Mouse (Mus musculus) lung, embryonic 15.5 days (tissue): ENCODE data around the gene Wdr54. TPM values are rescaled to one million over a fixed set of nuclear protein-coding genes. Genes with fewer than 3 reads are reported as not detected.
A peak's percentile ranks its signal among the peaks of the same experiment; 100 is the strongest.

ENCODE experiments used
- ATAC-seq: fragments of 200-750 bp; cut with Nextera tagmentation; 2 replicates; pipeline ENCODE4 v1.8.0; 2017; ENCODE audit warnings: moderate number of reproducible peaks, borderline replicate concordance; ENCODE audit not compliant: low FRiP score, low TSS enrichment; ENCODE audit errors: extremely low read depth
- H3K27ac ChIP-seq: fragments of 300-500 bp; sonication (generic); 2 replicates; pipeline ENCODE4 v1.5.1; 2015; ENCODE audit warnings: moderate library complexity, mild to moderate bottlenecking, inconsistent platforms
- H3K27me3 ChIP-seq: fragments of 300-500 bp; sonication (generic); 2 replicates; pipeline ENCODE4 v1.6.1; 2015; ENCODE audit warnings: inconsistent platforms
- H3K36me3 ChIP-seq: fragments of 300-500 bp; sonication (generic); 2 replicates; pipeline ENCODE4 v1.6.1; 2015; ENCODE audit warnings: inconsistent platforms
- H3K4me1 ChIP-seq: fragments of 300-500 bp; sonication (generic); 2 replicates; pipeline ENCODE4 v1.6.1; 2015; ENCODE audit warnings: inconsistent platforms
- H3K4me2 ChIP-seq: fragments of 300-500 bp; sonication (generic); 2 replicates; pipeline ENCODE4 v1.6.1; 2015; ENCODE audit warnings: inconsistent platforms, mild to moderate bottlenecking, moderate library complexity
- H3K4me3 ChIP-seq: fragments of 300-500 bp; sonication (generic); 2 replicates; pipeline ENCODE4 v1.5.1; 2015; ENCODE audit warnings: mild to moderate bottlenecking, inconsistent platforms
- H3K9ac ChIP-seq: fragments of 300-500 bp; sonication (generic); 2 replicates; pipeline ENCODE4 v1.6.1; 2015; ENCODE audit warnings: inconsistent platforms
- H3K9me3 ChIP-seq: fragments of 300-500 bp; sonication (generic); 2 replicates; pipeline ENCODE4 v1.6.1; 2016; ENCODE audit warnings: inconsistent platforms
- WGBS: fragments of 180-500 bp; shearing (Covaris S2); methylation state at CpG from one replicate; pipeline ENCODE4 v1.1.7; 2015; 5-methylcytosine and 5-hydroxymethylcytosine counted together
- polyA plus RNA-seq: library from polyadenylated mRNA; unstranded; fragments of >200 nt; fragmentation: Nextera tagmentation; extraction: Ambion mirVana; gene quantifications from 2 replicates; pipeline ENCODE4 v1.2.1, GENCODE M21; 2015

Gene Wdr54
- polyA plus RNA-seq, 1 experiment from 2014 or later, result 5.0 TPM

DNA sequence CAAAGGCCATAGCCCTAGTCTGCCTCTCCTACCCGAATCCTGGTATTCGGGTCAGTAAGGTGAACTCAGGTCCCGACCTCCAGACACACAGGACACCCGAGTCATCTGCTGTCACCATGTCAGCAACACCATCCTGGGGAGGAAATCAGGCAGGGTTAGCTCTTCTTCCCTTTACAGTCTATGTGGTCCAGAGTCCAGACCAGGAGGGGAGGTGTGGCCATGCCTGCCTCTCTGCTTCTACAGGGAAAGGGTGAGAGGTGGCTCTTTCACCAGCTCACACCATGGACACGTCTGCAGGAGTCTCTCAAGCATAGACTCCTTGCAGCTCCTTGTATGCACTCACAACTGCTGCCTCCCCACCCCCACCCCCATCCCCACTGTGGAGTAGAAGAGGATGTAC is 2.7 kb downstream of the Wdr54 start:
- WGBS, result 56% methylated on average over 5 of the region's 5 CpGs
- H3K4me1 ChIP-seq, result peaks cover 8% of the 10 kb centered on the region
- no peak overlapping the region for H3K27ac ChIP-seq
- peaks cover 31% of the 10 kb centered on the region for H3K36me3 ChIP-seq
- no peak overlapping the region for H3K4me3 ChIP-seq
- no peak overlapping the region for H3K9ac ChIP-seq
- H3K27me3 ChIP-seq, result no peaks in the 10 kb centered on the region
- no peak overlapping the region for H3K4me2 ChIP-seq
- H3K9me3 ChIP-seq, result no peaks in the 10 kb centered on the region
- ATAC-seq, result no peak

DNA sequence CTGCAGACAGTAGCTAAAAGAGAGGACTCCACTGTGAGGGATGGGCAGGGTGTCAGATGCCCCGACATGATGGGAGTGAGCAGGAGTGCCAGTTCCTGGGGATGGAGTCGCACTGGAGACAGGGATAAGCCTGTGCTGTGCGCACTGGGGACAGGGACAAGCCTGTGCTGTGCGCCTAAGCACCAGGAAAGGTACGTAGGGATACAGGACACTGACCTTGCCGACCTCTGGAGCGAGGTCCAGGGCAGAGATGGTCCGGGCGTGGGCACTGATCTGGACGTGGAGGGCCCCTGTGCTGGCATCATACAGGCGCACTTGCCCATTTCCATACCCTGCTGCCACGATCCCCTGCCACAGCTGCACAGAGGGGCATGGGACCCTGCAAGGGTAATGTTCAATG is 3.2 kb downstream of the Wdr54 start:
- H3K4me2 ChIP-seq, result no peak overlapping the region
- no peaks in the 10 kb centered on the region for H3K9me3 ChIP-seq
- H3K4me3 ChIP-seq, result no peak overlapping the region
- no peaks in the 10 kb centered on the region for H3K27me3 ChIP-seq
- no peak overlapping the region for H3K27ac ChIP-seq
- peaks cover 8% of the 10 kb centered on the region for H3K4me1 ChIP-seq
- no peak for ATAC-seq
- peaks cover 35% of the 10 kb centered on the region for H3K36me3 ChIP-seq
- WGBS, result 85% methylated on average over 12 of the region's 12 CpGs
- H3K9ac ChIP-seq, result no peak overlapping the region

DNA sequence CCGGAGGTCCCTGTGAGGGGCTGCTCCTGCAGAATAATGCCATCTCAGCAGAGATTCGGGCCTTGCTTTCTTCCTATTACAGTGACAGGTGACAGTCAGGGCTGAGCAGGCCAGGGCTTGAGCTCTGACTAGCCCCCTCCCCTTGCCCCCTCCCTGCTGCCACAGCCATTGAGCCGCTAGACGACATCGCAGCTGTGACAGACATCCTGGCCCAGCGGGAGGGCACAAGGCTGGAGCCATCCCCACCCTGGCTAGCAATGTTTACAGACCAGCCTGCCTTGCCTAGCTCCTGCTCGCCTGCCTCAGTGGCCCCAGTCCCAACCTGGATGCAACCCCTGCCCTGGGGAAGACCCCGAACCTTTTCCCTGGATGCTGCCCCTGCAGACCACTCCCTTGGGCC is 4.5 kb downstream of the Wdr54 start:
- H3K27me3 ChIP-seq, result no peaks in the 10 kb centered on the region
- H3K4me1 ChIP-seq, result peaks cover 8% of the 10 kb centered on the region
- ATAC-seq, result no peak
- no peak overlapping the region for H3K4me2 ChIP-seq
- 29% methylated on average over 8 of the region's 8 CpGs for WGBS
- no peaks in the 10 kb centered on the region for H3K9me3 ChIP-seq
- H3K27ac ChIP-seq, result no peak overlapping the region
- H3K4me3 ChIP-seq, result no peak overlapping the region
- H3K36me3 ChIP-seq, result peaks cover 48% of the 10 kb centered on the region
- H3K9ac ChIP-seq, result no peak overlapping the region

DNA sequence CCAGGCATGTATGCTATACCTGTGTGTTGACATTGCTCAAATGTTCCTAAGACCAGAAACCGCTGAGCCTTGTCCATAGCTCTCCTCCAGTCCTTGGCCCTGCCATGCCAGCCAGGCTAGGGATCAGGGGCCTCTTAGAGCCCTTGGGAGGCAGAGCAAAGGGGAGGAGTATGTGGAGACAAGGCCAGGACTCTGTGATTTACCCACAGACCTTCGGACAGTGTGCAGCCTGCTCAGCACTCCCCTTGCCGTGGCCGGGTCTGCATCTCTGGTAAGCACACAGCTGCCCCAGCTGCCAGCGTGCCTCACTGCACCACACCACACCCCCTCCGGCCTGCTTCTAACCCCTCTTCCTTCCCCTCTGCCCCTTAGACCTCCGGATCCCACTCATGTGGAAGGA is 8.9 kb downstream of the Wdr54 start:
- H3K9me3 ChIP-seq, result no peaks in the 10 kb centered on the region
- 55% methylated on average over 7 of the region's 7 CpGs for WGBS
- peaks cover 4% of the 10 kb centered on the region for H3K4me1 ChIP-seq
- peaks cover 50% of the 10 kb centered on the region for H3K36me3 ChIP-seq
- H3K4me2 ChIP-seq, result no peak overlapping the region
- no peak overlapping the region for H3K9ac ChIP-seq
- H3K27me3 ChIP-seq, result no peaks in the 10 kb centered on the region
- ATAC-seq, result no peak
- H3K4me3 ChIP-seq, result no peak overlapping the region
- H3K27ac ChIP-seq, result no peak overlapping the region

DNA sequence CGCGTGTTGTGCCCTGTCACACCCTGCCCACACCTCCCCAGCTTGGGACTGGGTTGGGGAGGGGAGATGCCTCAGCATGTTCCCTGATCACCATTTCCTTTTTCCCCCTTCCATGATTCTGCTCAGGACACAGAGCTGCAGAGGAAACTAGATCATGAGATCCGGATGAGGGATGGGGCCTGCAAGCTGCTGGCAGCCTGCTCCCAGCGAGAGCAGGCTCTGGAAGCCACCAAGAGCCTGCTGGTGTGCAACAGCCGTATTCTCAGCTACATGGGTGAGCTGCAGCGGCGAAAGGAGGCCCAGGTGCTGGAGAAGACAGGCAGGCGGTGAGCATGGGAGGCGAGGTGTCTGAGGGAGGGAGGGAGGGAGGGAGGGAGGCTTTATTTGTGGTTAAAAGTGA is 10.4 kb downstream of the Wdr54 start:
- Histone ChIP-seq H3K27me3 (no peaks in the 10 kb centered on the region), H3K36me3 (peaks cover 43% of the 10 kb centered on the region), H3K27ac (peak overlapping the region; percentile 36), H3K4me2 (no peak overlapping the region; the same call in 1 of the 2 replicates), H3K9ac (no peak overlapping the region), H3K4me1 (peaks cover 12% of the 10 kb centered on the region), H3K4me3 (no peak overlapping the region), H3K9me3 (no peaks in the 10 kb centered on the region)
- WGBS, result 63% methylated on average over 9 of the region's 9 CpGs
- ATAC-seq, result no peak

DNA sequence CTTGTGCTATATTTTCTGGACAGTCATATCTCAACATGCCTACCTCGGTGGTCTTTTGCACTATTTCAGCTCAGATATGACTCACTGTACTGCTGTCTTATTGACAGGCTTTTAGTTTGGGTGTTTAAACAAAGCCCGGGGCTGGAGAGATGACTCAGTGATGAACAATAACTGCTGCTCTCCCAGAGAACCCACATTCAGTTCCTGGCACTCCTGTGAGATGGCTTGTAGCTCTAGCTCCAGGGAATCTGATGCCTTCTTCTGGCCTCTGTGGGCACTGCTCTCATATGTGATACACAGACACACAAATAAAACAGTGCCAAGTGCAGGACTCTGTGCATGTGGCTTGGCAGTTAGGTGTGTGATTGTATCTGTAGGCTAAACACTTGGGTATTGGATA is 11.0 kb downstream of the Wdr54 start:
- Histone ChIP-seq H3K27ac (peak overlapping the region; percentile 36), H3K27me3 (no peaks in the 10 kb centered on the region), H3K9me3 (no peaks in the 10 kb centered on the region), H3K4me3 (no peak overlapping the region), H3K9ac (no peak overlapping the region), H3K4me1 (peaks cover 12% of the 10 kb centered on the region), H3K36me3 (peaks cover 37% of the 10 kb centered on the region), H3K4me2 (no peak overlapping the region)
- ATAC-seq, result no peak
- 54% methylated on average over 2 of the region's 2 CpGs for WGBS

DNA sequence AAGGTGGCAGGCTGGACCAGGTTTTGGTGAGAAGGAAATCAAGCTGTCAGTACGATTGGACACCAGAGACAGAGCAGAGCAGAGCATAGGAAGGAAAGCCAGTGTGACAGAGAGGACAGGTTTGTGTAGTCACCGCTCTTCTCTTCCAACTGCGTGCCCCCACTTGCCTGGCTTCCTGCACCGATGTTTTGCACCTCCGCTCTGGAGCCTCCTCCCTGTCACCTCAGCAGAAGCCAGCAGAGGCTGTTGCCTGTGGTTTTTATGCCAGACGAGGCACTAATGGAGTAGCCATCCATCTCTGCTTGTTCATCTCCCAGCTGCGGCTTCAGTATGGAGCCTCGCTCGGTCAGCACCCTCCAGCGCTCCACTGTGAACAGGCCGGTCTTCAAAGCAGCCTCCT is 13.3 kb downstream of the Wdr54 start:
- no peak for ATAC-seq
- no peak overlapping the region for H3K4me2 ChIP-seq

DNA sequence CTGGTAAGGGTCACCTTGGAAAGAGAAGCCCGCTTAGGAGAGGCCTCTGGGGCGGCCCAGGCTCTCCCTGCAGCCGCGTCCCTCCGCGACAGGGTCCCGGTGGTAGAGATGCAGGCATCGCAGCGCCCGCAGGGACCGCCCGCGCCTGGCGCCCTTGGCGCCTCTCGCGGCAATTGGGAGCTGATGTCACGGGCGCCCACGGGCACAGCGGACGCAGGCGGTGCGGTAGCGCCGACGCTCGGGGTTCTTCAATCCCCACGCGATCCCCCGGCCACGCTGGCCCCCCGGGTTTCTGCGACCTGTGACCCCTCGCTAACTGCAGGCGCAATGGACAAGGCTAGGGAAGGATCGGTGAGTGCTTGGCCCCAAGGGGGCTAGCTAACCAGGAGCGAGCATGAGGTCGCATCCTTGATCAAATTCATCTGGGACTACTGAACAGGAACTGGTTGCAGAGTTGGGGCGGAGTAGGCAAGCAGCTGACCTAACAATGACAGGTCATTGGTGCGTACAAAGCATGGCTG is 13.9 kb downstream of the Wdr54 start:
- Histone ChIP-seq H3K36me3 (peaks cover 10% of the 10 kb centered on the region; the same call in 1 of the 2 replicates), H3K4me1 (peaks cover 29% of the 10 kb centered on the region), H3K9me3 (no peaks in the 10 kb centered on the region), H3K4me3 (peak overlapping the region; percentile 25), H3K27ac (0 out of 2 replicates have a peak overlapping the region, but pooled peaks have one; percentile 16), H3K27me3 (no peaks in the 10 kb centered on the region), H3K4me2 (peak overlapping the region; percentile 51), H3K9ac (peak overlapping the region; percentile 32; the same call in 1 of the 2 replicates)
- 12% methylated on average over 41 of the region's 41 CpGs for WGBS
- no peak for ATAC-seq

More for the DNA sequence above, 13.3 kb downstream of the Wdr54 start:
- Histone ChIP-seq H3K36me3 (peaks cover 16% of the 10 kb centered on the region; the same call in 1 of the 2 replicates), H3K4me3 (no peak overlapping the region), H3K27ac (no peak overlapping the region), H3K4me1 (peaks cover 26% of the 10 kb centered on the region), H3K9ac (no peak overlapping the region), H3K9me3 (no peaks in the 10 kb centered on the region), H3K27me3 (no peaks in the 10 kb centered on the region)
- 58% methylated on average over 11 of the region's 11 CpGs for WGBS

DNA sequence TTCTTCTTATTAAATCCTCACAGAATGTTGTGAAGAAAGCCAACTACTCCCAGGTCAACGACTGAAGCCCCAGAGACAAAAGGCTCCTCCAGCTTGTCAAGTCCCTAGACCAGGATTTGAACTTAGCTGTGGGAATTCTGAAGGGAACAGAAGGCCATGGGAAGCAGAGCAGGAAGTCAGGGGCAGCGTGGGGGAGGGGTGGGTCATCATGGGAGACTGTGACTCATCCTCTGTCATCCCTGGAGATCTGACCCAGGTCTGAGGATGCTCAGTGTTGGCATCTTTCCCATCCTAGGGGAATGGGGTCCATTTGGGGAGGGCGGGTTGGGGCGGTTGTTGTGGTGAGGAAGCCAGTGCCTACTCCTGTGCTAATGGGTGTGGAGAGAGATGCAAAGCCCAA is 14.6 kb downstream of the Wdr54 start:
- Histone ChIP-seq H3K4me3 (no peak overlapping the region), H3K4me1 (peaks cover 29% of the 10 kb centered on the region), H3K9ac (no peak overlapping the region), H3K4me2 (peak overlapping the region; percentile 51), H3K27me3 (no peaks in the 10 kb centered on the region), H3K36me3 (0 out of 2 replicates have a peak, but pooled peaks cover 4% of the 10 kb centered on the region), H3K27ac (0 out of 2 replicates have a peak overlapping the region, but pooled peaks have one; percentile 16), H3K9me3 (no peaks in the 10 kb centered on the region)
- 47% methylated on average over 4 of the region's 4 CpGs for WGBS
- ATAC-seq, result no peak

DNA sequence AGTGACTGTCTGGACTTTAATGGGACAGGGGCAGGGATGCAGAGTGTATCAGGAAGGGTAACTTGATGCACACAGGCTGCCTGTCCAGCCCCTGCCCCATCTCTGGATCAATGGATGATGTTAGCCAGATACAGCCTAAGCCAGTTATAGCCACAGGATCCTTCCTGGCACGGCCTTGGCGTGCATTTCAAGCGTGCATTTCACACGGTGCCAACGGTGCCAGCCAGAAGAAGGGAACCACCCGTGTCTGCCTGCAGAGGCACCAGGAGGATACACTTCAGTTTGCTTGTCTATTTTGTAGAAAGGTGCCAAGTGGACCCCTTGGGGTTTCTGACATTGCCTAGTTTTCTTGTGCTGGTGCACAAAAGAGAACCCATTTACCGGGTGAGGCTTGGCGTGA is 16.2 kb downstream of the Wdr54 start:
- Histone ChIP-seq H3K27ac (no peak overlapping the region), H3K27me3 (no peaks in the 10 kb centered on the region), H3K4me3 (no peak overlapping the region), H3K4me2 (no peak overlapping the region), H3K9me3 (no peaks in the 10 kb centered on the region), H3K9ac (no peak overlapping the region), H3K36me3 (no peaks in the 10 kb centered on the region), H3K4me1 (peaks cover 41% of the 10 kb centered on the region)
- WGBS, result 93% methylated on average over 8 of the region's 8 CpGs
- ATAC-seq, result no peak

DNA sequence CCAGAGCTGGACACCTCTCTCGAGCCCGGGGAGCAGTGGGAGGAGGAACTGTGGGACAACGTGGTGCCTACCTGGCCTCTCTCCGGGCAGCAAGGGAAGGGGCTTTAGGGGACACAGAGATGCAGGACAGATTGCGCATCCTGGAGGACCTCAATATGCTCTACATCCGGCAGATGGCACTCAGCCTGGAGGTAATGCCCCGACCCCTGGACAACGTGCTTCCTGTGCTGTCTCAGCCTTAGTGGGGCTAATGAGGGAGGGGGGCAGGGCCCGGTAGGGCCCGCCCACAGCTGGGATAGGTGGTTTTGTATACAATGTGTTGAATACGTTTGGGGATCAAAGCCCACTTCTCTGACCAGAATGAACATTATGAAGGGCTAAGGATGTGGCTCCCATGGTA is 18.1 kb downstream of the Wdr54 start:
- Histone ChIP-seq H3K9ac (peak overlapping the region; percentile 85), H3K4me3 (peak overlapping the region; percentile 59)

DNA sequence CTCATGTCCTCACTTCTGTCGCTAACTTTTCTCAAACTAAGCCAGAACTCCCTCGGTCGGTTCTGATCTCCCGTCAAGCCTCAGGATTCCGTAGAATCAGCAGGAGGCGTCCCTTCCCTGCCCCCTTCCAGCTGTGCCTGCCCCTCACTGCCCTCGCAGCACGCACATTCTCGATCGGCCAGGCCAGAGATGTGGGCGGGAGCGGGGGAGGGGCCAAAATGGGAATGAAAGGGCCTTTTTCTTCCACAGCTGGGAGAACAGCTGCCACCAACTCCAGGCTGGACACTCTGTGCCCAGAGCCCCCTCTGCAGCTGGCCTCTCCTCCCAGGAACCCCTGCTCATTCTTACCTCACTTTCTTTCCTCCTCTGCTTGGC is 18.6 kb downstream of the Wdr54 start:
- 0% methylated on average over 12 of the region's 12 CpGs for WGBS
- Histone ChIP-seq H3K4me3 (peak overlapping the region; percentile 59), H3K9ac (peak overlapping the region; percentile 85), H3K27me3 (no peaks in the 10 kb centered on the region), H3K4me1 (peaks cover 45% of the 10 kb centered on the region), H3K27ac (peak overlapping the region; percentile 100), H3K4me2 (peak overlapping the region; percentile 86), H3K36me3 (no peaks in the 10 kb centered on the region), H3K9me3 (no peaks in the 10 kb centered on the region)
- peak; percentile 87 for ATAC-seq

More for the DNA sequence above, 18.1 kb downstream of the Wdr54 start:
- Histone ChIP-seq H3K4me2 (peak overlapping the region; percentile 86), H3K36me3 (no peaks in the 10 kb centered on the region), H3K9me3 (no peaks in the 10 kb centered on the region), H3K27ac (peak overlapping the region; percentile 100), H3K4me1 (peaks cover 47% of the 10 kb centered on the region), H3K27me3 (no peaks in the 10 kb centered on the region)
- ATAC-seq, result peak; percentile 28; the same call in 1 of the 2 replicates
- WGBS, result 2% methylated on average over 11 of the region's 11 CpGs
